Mouse (Mus musculus) neural tube, embryonic 13.5 days (tissue): ENCODE data around the gene Ppie. TPM values are rescaled to one million over a fixed set of nuclear protein-coding genes. Genes with fewer than 3 reads are reported as not detected.

Experiments
- ATAC-seq: fragments of 200-750 bp; cut with Nextera tagmentation; 2 replicates; pipeline ENCODE4 v1.8.0; 2017; ENCODE audit warnings: low read depth, mild to moderate bottlenecking, moderate TSS enrichment, moderate library complexity
- H3K27ac ChIP-seq: fragments of 300-500 bp; sonication (generic); replicated peaks from 2 replicates; pipeline ENCODE4 v1.5.1; 2015; ENCODE audit warnings: moderate library complexity, mild to moderate bottlenecking, inconsistent platforms
- H3K27me3 ChIP-seq: fragments of 300-500 bp; sonication (generic); 2 replicates; pipeline ENCODE4 v1.6.1; 2015; ENCODE audit warnings: mild to moderate bottlenecking, inconsistent platforms
- H3K36me3 ChIP-seq: fragments of 300-500 bp; sonication (generic); 2 replicates; pipeline ENCODE4 v1.6.1; 2015; ENCODE audit warnings: mild to moderate bottlenecking, inconsistent platforms
- H3K4me1 ChIP-seq: fragments of 300-500 bp; sonication (generic); replicated peaks from 2 replicates; pipeline ENCODE4 v1.6.1; 2015; ENCODE audit warnings: inconsistent platforms
- H3K4me2 ChIP-seq: fragments of 300-500 bp; sonication (generic); 2 replicates; pipeline ENCODE4 v1.6.1; 2015; ENCODE audit warnings: inconsistent platforms, mild to moderate bottlenecking, moderate library complexity
- H3K4me3 ChIP-seq: fragments of 300-500 bp; sonication (generic); 2 replicates; pipeline ENCODE4 v1.5.1; 2015; ENCODE audit warnings: mild to moderate bottlenecking, inconsistent platforms
- H3K9ac ChIP-seq: fragments of 300-500 bp; sonication (generic); 2 replicates; pipeline ENCODE4 v1.6.1; 2015; ENCODE audit warnings: moderate library complexity, mild to moderate bottlenecking, inconsistent platforms
- H3K9me3 ChIP-seq: fragments of 300-500 bp; sonication (generic); 2 replicates; pipeline ENCODE4 v1.6.1; 2016; ENCODE audit warnings: inconsistent platforms
- WGBS: fragments of 180-500 bp; shearing (Covaris S2); methylation state at CpG from one replicate; pipeline ENCODE4 v1.1.7; 2015; 5-methylcytosine and 5-hydroxymethylcytosine counted together
- polyA plus RNA-seq: library from polyadenylated mRNA; unstranded; fragments of >200 nt; fragmentation: Nextera tagmentation; extraction: Ambion mirVana; gene quantifications from 2 replicates; pipeline ENCODE4 v1.2.1, GENCODE M21; 2015

Ppie gene
- polyA plus RNA-seq, 1 experiment from 2014 or later, result 61.8 TPM

- no peak overlapping the region for H3K9ac ChIP-seq
- no peaks in the 10 kb centered on the region for H3K36me3 ChIP-seq
- no peaks in the 10 kb centered on the region for H3K4me1 ChIP-seq
- WGBS, result 72% methylated on average over 13 of the region's 13 CpGs
- no peaks in the 10 kb centered on the region for H3K9me3 ChIP-seq
- no peak overlapping the region for H3K4me2 ChIP-seq
- ATAC-seq, result no peak
- H3K27ac ChIP-seq, result no peak overlapping the region
- H3K4me3 ChIP-seq, result no peak overlapping the region
- no peaks in the 10 kb centered on the region; the same call in 1 of the 2 replicates for H3K27me3 ChIP-seq
These were observed 56.3 kb downstream of the Ppie start for GRCm38 (mm10) chr4:123083323-123083902.

GRCm38 (mm10) chr4:123082283-123083163 is 57.2 kb downstream of the Ppie start:
- no peaks in the 10 kb centered on the region for H3K4me1 ChIP-seq
- no peak overlapping the region for H3K4me3 ChIP-seq
- WGBS, result 73% methylated on average over 20 of the region's 20 CpGs

GRCm38 (mm10) chr4:123080791-123081190 is 59.0 kb downstream of the Ppie start:
- Histone ChIP-seq H3K27me3 (no peaks in the 10 kb centered on the region; the same call in 1 of the 2 replicates), H3K27ac (no peak overlapping the region), H3K4me3 (no peak overlapping the region), H3K9me3 (no peaks in the 10 kb centered on the region), H3K4me2 (no peak overlapping the region), H3K9ac (no peak overlapping the region), H3K36me3 (no peaks in the 10 kb centered on the region), H3K4me1 (0 out of 2 replicates have a peak, but pooled peaks cover 3% of the 10 kb centered on the region)
- no peak for ATAC-seq
- WGBS, result 38% methylated on average over 13 of the region's 13 CpGs

More at GRCm38 (mm10) chr4:123082283-123083163, 57.2 kb downstream of the Ppie start:
- Histone ChIP-seq H3K36me3 (no peaks in the 10 kb centered on the region), H3K9me3 (no peaks in the 10 kb centered on the region), H3K9ac (no peak overlapping the region), H3K27ac (no peak overlapping the region), H3K27me3 (no peaks in the 10 kb centered on the region; the same call in 1 of the 2 replicates), H3K4me2 (no peak overlapping the region)
- peak; percentile 77; the same call in 1 of the 2 replicates for ATAC-seq

GRCm38 (mm10) chr4:123078231-123078630 is 61.5 kb downstream of the Ppie start:
- no peak overlapping the region for H3K4me3 ChIP-seq
- H3K9me3 ChIP-seq, result no peaks in the 10 kb centered on the region
- no peak overlapping the region for H3K9ac ChIP-seq
- no peak for ATAC-seq
- no peak overlapping the region for H3K4me2 ChIP-seq
- H3K27me3 ChIP-seq, result no peaks in the 10 kb centered on the region; the same call in 1 of the 2 replicates
- H3K36me3 ChIP-seq, result no peaks in the 10 kb centered on the region
- H3K27ac ChIP-seq, result no peak overlapping the region
- 81% methylated on average over 4 of the region's 4 CpGs for WGBS
- H3K4me1 ChIP-seq, result 0 out of 2 replicates have a peak, but pooled peaks cover 3% of the 10 kb centered on the region

Other genes with a start within 250 kb of the Ppie start
- 30.2 and 30.3 TPM in 2 replicates for gene Mfsd2a, start 178.8 kb downstream of the Ppie start, polyA plus RNA-seq
- 59.6 and 61.3 TPM in 2 replicates for gene Mycl, start 144.3 kb downstream of the Ppie start, polyA plus RNA-seq
- 23.0 and 27.2 TPM in 2 replicates for gene Trit1, start 123.4 kb downstream of the Ppie start, polyA plus RNA-seq
- 0.14 and 0.18 TPM in 2 replicates for gene Bmp8b, start 34.8 kb downstream of the Ppie start, polyA plus RNA-seq
- 0.45 TPM in 1 of 2 replicates, not detected in the other for gene Oxct2b, start 23.7 kb downstream of the Ppie start, polyA plus RNA-seq
- 10.4 and 11.2 TPM in 2 replicates for gene Hpcal4, start 43.3 kb upstream of the Ppie start, polyA plus RNA-seq
- gene Nt5c1a, start 61.6 kb upstream of the Ppie start, polyA plus RNA-seq, result not detected in 2 replicates
- 13.6 and 13.9 TPM in 2 replicates for gene Heyl, start 93.6 kb upstream of the Ppie start, polyA plus RNA-seq
- gene Pabpc4, start 122.4 kb upstream of the Ppie start, polyA plus RNA-seq, result 24.2 and 25.0 TPM in 2 replicates
- gene Oxct2a, start 183.7 kb upstream of the Ppie start, polyA plus RNA-seq, result not detected in 2 replicates
- 0.28 and 0.33 TPM in 2 replicates for gene Bmp8a, start 203.3 kb upstream of the Ppie start, polyA plus RNA-seq